Mouse (Mus musculus): ENCODE measurements at regions not wholly inside any gene's neighbourhood (a gene's known extent, or its start where the extent isn't known, plus 50 kb on each side); places are given as distances from the start of the nearest gene placed in this dataset.

GRCm38 (mm10) chr17:73005100-73005499 lies 87.0 kb downstream of the Lbh start:
- TF ChIP-seq CTCF (IDR thresholded peaks at IDR 0.05; ENCODE audit: borderline replicate concordance, control insufficient read depth, extremely low read depth, insufficient read depth, low read length, poor library complexity) (no peak), POLR2A (IDR thresholded peaks at IDR 0.05; ENCODE audit: control insufficient read depth, extremely low read depth, insufficient read depth, low read length, poor library complexity) (0 out of 2 replicates have a peak, but pooled peaks have one; percentile 23)
